Mouse (Mus musculus) cerebellum, adult 9-10 months (tissue): ENCODE results near the gene 1700003F12Rik.

Source experiments
- DNase-seq: peaks from one replicate; pipeline ENCODE4 v3.0.0; 2022

1700003F12Rik gene

DNA sequence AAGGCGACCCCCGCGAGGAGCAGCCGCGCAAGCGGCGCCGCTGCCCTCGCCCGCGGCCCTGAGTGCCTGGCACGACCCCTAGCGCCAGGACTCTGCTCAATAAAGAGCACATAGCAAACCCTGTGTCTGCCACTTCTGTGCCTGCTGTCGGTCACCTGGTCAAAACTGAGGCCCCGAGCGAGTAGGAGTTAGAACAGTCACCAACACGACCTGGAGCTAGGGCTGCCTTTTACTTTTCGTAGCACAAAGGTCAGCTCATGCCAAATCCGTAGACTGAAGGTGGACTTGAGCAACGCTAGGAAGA is 3.0 kb downstream of the 1700003F12Rik start:
- DNase-seq, result no peak

DNA sequence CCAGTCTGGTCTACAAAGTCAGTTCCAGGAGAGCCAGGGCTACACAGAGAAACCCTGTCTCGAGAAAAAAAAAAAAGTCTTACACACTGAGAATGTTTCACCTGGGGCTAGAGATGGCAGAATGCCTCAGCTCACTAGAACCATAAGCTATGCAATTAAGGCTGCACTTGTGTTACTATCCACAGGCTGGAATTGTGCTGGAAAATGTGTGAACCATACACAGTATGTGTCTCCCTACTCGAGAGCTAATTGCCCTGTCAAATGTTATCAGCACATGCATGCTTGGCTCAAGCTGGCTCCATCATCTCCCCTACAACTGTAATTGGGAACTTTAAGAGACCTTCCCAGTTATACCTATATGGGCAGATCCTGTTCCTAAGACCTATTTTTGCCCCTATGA is 4.1 kb downstream of the 1700003F12Rik start:
- peak; percentile 16 for DNase-seq

DNA sequence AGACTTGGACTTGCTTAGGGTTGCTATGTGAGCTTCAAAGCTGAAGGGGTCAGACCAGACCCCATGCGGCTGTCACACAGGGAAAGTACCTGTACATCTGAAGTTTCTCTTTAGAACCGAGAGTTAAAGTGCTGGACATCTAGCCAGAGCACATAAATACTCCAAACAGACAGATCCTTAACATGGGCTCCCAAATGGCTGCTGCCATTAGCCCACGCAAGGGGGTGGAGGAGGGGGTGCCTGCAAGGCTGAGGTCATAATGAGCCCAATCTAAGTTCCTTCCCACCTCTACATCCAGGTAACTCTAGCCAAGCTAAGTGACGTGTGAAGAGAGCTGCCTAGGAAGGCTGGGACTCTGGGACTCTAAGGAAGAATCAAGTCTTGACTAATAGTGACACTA is 4.6 kb downstream of the 1700003F12Rik start, which contains the start of gene Actl10:
Gene Actl10 (plus strand): TSS at position 301 of the 400 bp plus-strand sequence.
- peak; percentile 26 for DNase-seq

DNA sequence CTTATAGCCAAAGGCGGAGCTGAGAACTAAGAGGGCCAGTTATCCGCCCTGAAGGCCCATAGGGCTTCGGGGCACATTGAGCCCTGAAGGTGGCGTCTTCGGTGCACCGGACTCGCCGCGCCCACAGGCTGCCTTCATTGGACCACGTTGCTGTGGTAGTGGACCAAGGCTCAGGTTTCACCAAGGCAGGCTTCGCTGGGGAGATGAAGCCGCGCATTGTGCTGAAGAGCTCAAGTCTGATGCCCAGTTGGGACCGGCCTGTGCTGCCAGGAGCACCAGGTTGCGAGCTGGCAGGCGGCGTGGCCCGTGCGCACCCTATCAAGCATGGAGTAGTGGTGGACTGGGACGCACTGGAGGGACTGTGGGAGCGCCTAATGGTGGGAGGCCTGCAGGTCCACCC is 5.0 kb downstream of the 1700003F12Rik start:
- no peak for DNase-seq

DNA sequence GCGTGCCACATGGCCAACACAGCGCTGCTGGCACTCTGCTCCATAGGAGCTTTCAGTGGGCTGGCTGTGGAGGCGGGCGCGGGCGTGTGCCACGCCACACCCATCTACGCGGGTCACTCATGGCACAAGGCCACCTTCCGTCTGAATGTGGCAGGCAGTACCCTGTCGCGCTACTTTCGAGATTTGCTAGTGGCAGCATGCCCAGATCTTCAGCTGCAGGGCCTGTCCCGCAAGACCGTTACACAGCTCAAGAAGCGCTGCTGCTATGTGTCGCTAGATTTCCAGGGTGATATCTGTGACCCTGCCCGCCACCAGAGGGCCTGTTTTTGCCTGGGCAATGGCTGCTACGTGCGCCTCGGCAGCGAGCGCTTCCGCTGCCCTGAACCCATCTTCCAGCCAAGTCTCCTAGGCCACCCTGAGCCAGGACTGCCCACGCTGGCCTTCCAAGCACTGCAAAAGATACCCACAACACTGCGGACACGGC is 5.6 kb downstream of the 1700003F12Rik start:
- peak; percentile 88 for DNase-seq

DNA sequence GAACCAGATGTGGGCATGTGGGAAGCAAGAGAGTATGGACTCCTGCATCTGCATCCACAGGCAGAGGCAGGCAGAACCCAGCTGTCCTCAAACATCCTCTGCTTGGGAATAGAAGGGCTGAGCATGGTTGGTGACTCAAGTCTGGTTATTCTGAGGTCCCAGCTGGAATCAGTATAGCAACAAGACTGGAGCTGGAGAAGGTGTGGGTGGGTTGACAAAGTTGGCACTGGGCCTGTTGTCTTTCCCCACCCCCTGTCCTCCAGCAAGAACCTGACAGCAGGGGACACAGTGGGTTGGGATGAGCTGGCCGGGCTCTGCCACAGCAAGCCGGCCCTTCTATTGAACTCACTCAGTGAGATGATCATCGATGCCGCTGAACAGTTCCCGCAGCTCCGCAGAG is 8.3 kb downstream of the 1700003F12Rik start:
- no peak for DNase-seq

DNA sequence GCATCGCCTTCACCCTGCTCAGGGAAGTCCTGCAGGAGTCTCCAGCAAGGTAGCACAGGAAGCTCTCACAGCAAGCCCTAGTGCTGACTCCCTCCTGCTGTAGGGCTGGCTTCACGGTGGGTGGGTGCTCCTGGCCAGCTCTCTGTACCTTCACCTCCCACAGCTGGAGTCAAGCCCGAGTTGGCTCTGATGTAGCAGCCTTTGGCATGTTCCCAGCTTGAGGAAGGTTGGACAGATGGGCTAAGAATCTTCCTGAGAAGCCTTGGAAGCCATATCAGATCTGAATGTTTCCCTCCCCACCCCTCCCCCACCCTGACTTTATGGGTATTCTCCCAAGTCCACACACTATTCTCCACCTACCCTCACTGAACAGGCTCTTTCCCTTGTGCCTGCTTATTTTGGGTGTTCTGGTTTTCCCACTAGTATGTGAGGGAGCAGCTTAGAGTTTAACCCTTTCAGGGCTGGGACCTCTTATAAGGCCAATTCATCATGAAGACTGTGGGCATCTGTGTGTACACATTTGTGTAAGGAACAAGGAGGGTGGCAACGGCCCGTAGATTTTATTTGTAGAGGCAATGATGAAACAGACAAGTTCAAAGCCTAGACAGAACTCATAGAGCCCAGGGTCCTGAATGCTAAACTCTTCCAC is 10.4 kb downstream of the 1700003F12Rik start:
- DNase-seq, result no peak

DNA sequence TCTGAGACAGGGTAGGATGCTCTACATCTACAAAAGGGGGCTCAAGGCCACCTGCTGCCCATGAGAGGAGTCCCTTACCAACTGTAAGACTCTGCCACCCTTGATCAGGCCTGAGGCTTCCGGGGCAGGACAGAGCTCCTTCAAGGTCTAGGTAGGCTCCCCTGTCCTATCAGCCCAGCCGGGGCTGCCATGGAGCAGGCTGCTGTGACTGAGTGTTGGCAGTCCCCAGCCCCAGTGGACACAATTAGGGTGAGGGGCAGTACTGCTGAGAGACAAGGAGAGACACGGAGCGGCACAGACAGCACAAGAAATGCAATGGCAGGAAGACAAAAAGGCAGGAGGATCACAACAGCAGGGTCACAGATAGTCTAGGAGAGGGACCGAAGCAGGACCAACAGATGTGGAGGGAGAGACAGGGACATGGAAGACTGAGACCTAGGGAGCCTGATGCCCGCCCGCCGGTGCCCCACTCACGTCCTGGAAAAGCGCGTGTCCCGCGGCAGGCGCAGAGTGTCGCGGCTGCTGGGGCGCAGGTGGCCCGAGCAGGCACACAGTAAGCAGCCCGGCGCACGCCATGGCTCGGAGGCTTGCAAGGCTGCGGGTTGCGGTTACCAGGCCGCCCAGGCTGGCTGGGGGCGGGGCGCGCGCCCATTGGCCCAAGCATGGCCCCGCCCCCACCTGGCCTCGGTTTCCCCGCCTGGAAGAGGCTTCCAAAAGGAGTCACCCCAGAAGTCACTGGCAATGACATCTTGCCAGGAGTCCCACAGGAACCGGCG is 11.6 kb downstream of the 1700003F12Rik start, which contains the start of gene Necab3:
Gene Necab3 (minus strand): TSS at position 627 of the 776 bp plus-strand sequence.
- DNase-seq, result peak; percentile 55

DNA sequence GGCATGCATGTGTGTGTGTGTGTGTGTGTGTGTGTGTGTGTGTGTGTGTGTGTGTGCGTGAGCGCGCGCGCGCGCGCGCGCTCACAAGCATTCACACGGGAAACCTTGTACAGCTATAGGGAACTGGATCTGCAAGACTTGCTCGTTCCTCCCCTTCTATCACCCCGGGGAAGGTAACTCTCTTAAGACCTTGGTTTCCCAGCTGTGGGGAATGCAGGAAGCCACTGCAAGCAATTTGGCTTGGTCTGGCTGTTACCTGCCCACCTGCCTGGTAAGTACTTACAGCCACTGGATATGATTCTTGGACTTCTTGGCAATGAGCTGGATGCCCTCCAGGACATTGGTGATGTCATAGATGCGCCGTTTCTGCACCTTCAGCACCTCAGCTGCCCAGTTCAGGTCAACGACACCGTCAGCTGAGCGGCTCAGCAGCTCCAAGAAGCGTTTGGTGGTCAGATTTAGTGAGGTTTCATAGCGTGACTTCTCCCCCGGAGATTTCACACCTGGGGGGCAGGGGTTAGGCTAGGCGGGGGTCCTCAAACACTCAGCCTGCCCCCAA is 16.8 kb downstream of the 1700003F12Rik start:
- no peak for DNase-seq

DNA sequence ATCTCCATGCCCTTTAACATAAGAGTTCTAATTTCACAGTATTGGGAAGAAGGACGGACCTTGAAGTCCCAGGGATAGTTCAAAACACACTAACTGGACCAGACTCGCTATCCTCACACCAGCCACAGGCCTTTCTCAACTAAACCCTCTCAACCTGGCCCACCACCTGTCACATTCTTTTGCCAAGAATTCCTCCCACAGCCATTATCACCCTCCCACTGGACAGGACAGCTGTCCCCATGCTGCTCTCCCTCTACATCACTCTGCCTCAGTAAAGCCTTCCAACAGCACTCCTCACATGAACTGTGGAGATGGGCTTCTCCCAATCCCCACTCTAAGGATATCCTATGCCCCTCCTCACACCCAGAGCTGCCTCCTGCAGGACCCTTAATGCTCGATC is 18.7 kb downstream of the 1700003F12Rik start:
- peak; percentile 94 for DNase-seq

DNA sequence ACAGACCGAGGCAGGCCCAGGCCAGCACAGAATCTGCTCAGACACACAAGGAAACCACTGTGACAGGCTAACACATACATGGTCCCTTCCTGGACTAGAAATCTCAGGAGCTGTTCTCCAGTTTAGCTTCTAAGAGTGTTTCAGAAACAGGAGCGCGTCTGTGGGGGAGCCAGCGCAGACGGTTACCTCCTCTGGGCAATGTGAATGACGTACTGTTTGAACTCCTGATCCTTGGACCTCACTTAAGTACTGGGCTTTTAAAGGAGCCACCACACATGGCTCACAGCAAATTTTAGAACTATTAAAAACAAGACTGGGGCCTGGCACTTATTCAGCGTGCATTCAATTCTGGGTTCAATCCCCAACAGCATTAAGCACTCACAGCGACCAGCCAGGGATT is 19.8 kb downstream of the 1700003F12Rik start:
- no peak for DNase-seq

DNA sequence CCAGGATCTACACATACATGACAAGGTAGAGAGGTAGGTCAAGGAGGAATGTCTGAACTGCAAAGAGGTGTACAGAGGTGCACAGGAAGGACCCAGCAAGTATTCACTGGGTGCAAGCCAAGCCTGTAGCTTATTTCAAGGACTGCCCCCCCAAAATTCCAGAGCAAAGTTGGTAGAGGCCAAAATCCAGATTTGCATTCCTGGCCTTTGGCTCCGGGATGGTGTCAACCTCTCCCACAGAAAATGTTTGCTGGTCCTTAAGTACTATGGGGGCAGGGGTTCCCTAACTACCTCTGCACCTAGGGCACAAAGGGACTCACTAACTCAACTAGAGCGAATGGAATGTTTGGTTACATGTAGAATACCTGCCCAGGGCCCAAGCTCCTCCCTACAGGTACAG is 20.9 kb downstream of the 1700003F12Rik start:
- DNase-seq, result no peak

DNA sequence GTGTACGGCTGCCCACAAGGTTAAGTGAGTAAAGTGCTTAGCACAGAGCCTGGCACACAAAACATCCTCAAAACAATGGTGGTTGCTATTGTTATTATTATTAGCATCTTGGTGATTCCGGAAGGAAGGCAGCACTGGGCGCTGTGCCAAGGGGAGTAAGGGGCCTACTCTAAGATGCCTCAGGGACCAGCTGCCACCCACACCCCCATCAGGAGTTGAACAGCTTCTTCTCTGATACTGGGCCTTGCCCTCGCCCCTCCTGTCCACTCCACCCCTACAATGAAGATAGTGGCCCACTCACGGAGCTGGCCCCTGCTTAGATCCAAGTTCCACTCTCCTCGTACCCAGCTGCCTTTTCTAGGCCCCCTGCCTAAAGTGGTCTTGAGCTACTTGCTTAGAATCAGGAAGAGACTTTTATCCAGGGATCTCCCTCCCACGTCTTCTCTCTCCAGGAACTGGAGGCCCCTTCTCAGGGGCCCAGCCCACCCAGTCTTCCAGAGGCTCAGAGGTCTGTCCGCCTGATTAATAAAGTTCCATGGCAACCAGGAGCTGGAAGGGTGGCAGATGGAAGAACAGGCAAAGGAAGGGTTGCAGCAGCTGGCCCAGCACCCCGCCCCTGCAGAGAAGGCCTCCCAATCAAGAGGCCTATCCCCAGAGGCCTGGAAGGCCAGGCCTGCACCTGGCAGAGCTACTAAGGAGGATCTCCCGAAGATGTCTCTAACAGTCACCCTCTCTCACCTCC is 21.6 kb downstream of the 1700003F12Rik start:
- no peak for DNase-seq

DNA sequence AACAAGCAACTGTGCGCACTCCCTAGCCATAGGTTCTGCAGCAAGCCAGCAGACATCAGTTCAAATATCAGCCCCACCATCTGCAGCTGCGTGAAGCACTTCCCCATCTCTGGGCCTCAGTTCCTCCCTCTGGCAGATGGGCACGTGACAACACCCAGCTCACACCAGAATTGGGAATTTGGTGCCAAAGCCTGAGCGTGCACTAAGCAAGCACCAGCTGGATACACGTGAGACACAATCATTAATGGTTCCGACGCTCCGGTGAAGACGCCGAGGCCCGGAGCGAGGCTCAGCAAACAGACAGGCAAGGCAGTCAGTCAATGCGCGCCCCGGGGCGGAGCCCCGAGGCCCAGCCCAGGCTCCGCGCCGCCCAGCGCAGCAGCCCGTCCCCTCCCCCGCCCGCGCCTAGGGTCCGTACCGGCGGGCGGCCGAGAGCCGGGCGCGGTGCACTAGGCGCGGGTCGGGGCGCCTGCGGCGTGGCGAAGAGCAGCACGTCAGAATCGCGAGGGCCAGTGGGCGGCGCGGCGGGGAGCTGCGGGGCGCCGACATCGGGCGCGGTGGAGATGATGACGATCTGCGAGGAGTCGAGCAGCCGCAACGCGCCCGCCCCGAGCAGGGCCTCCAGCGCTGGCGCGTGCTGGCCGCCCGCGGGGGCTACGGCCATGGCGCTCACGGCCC is 22.3 kb downstream of the 1700003F12Rik start:
- DNase-seq, result no peak

DNA sequence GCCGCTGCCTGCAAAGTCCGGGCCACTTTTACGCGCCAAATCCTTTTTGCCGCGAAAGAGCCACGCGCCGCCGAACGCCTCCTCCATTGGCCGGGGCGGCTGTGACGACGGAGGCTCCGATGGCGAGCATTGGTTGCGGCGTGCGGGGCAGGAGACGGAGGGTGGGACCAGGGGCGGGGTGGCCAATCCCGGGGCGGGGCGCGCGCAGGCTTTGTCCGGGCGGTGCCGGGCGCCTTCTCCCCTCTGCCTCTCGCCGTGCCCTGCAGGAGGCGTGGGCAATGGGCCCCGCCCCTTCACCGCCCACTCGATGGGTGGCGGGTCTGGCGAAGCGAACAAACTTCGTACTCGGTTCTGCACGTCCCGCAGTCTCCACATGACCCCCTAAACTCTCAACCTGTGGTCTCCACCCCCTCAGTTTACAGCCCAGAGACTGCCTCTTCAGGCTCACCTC is 23.0 kb downstream of the 1700003F12Rik start, which contains the start of gene E2f1:
Gene E2f1 (minus strand): TSS at position 57 of the 451 bp plus-strand sequence.
- DNase-seq, result peak; percentile 84

DNA sequence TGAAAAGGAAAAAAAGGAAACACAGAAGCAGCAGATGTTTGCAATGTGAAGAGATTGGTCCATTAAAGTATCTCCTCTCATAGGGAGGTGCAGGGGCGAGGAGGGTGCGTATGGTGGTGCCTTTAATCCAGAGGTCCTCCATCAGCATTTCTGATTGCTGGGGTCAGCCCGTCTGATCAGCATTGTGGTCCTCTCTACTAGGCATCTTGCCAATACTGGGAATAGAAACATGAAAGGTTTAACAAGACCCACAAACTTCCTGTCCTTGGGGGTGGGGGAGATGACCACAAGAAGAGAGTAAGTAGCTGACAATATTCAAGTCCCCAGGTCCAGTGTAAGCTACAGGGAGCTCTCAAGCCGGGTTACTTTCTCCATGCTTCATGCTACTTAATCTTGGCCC is 23.8 kb downstream of the 1700003F12Rik start:
- DNase-seq, result peak; percentile 29

DNA sequence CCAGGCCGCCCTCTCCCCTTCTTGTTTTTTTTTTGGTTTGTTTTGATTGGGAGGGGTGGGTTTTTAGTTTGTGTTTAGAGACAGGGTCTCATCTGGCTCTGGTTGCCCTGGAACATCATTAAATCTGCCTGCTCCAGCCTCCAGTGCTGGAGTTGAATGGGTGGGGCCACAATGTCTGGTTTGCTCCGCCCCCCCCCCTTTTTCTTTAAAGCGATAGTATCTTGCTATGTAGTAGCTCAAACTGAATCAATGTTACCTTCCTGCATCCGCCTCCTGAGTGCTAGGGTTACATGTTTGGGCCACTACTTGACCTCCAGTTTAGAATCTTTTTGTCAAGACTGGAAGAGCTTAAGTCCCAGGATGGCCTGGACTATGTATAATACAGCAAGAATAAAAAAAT is 24.4 kb downstream of the 1700003F12Rik start:
- DNase-seq, result no peak

DNA sequence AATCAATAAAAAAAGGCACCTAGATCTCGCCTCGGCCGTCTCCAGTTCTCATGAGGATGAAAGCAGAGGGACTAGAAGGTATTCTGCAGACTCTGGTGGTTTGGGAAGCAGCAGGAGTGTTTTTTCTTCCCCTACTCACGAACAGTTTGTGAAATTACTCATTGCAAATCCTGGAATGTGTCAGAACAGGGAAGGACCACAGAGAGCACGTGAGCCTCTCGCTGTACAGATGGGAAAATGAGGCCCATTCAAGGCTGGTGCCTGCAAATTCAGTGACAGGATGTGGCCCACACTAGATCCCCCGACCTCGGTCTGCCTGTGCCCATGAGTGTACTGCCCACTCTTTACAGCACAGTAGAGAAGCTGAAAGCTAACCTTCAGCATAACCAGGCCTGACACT is 25.1 kb downstream of the 1700003F12Rik start:
- no peak for DNase-seq

DNA sequence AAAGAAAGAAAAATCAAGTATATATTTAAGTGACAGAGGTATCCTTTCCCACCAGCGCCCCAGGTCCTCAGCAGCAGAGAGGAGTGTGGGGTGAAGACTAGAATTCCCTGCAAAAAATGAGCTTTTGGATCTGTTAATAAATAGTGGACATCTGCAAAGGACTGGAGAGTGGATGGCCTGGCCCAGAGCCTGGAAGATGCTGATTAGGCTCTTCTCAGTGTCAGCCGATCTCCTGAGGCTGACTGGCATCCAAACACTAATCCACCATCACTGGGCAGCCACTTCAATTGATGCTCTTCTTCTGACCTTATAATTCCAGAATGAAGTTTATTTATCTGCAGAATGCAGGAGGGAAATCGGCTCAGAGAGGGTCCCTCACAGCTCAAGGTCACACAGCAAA is 26.1 kb downstream of the 1700003F12Rik start:
- DNase-seq, result no peak

DNA sequence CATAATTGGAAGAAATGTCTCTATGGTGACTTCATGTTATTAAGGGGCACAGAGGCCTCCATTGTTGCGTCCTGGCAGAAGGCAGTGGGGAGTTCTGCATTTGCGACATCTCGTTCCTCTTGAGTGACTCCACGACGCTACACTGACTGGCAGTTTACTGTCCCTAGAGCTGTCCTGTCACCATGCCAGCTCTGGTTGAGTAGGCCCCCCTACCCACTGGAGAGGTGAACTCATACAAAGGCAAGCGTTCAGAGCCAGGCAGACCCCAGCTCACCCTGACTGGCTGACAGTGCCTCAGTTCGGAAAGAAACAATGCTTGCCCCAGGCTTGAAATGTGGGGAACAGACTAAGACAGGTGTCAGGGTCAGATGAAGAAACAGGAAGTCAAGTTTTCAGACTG is 27.4 kb downstream of the 1700003F12Rik start:
- DNase-seq, result no peak

DNA sequence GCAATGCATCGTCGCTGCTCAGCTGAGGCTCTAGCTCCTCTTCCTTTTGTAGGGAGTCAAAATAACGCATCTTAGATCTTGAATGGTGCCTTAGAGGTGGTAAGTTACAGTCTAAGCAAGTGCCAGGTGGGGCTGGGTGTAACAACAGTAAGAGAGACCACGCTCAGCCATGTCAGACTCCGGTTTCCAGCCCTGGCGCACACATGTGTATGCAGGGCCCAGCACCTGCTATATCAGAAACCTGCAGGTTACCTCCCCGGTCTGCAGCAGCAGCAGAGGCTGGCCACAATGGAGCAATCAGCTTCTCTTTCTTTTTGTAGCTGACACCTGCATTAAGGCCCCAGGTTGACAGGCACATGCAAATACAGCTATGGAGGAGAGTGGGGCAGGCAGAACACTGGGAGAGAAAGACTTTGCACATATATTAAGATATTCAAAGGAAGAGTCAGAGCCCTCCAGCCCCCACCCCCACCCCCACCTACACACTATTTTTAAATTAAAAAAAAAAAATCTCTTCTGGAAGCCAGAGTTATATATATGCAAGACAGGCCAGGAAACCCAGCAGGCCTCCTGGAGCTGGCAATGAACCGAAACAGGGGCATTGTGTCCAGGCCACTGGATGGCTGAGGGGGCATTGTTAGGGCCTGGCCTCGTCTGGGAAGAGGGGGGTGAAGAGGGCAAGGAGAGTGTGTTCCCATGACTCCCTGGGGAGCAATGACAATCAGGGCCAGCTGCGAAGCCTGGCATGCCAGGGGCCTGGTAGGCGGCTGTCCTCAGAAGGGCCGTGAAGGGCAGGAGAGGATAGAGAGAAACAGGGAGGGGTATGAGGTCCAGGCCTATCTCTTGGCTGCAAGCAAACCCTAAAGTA is 30.2 kb downstream of the 1700003F12Rik start:
- DNase-seq, result no peak

DNA sequence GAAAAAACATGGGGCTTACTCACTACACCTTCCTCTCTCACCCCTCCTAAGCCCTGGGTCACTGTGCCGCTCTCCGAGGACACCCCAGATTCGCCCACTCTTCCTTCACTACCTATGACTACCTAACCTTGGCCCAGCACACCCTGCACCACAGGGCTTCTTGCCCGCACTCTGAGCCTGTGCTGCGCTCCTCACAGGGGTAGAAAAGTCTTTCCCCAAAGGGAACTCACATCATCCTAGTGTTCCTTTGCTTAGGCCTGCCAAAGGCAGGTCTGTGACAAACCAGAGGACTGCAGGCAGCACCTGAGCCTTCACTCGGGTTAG is 30.8 kb downstream of the 1700003F12Rik start:
- DNase-seq, result no peak
